Mouse (Mus musculus): Measurements from ENCODE around the gene Cped1. TPM values are rescaled to one million over a fixed set of nuclear protein-coding genes. Genes with fewer than 3 reads are reported as not detected.

The Cped1 gene
- polyA plus RNA-seq, 1 experiment from 2014 or later = 74.8 TPM

GRCm38 (mm10) chr6:22206630-22207293 is 221.0 kb downstream of the Cped1 start:
- 67% methylated on average over 6 of the region's 6 CpGs for WGBS
- H3K4me1 ChIP-seq (ENCODE audit: control insufficient read depth, insufficient read depth, low read length) = peaks cover 17% of the 10 kb centered on the region

GRCm38 (mm10) chr6:22212158-22212557 is 226.4 kb downstream of the Cped1 start:
- no peak for DNase-seq (ENCODE audit: low spot score)
- H3K4me1 ChIP-seq (ENCODE audit: control insufficient read depth, insufficient read depth, low read length) = no peaks in the 10 kb centered on the region
- H3K27me3 ChIP-seq (ENCODE audit: control insufficient read depth, insufficient read depth, low read length) = no peaks in the 10 kb centered on the region
- peaks cover 2% of the 10 kb centered on the region; the same call in 1 of the 2 replicates for H3K36me3 ChIP-seq (ENCODE audit: control insufficient read depth, insufficient read depth, low read length)
- H3K4me3 ChIP-seq (ENCODE audit: low read depth, low read length) = no peak overlapping the region
- no peaks in the 10 kb centered on the region for H3K9me3 ChIP-seq (ENCODE audit: control insufficient read depth, low read length)
- H3K27ac ChIP-seq (replicated peaks; ENCODE audit: low read depth, low read length) = no peak overlapping the region
- no peak overlapping the region for H3K4me2 ChIP-seq (ENCODE audit: low read depth, severe bottlenecking)
- no peak overlapping the region for H3K9ac ChIP-seq (ENCODE audit: low read length)
- 89% methylated on average over 6 of the region's 6 CpGs for WGBS
- ATAC-seq (ENCODE audit: insufficient number of reproducible peaks, low FRiP score, low TSS enrichment, low read depth) = no peak

More at GRCm38 (mm10) chr6:22206630-22207293, 221.0 kb downstream of the Cped1 start:
- no peak overlapping the region for H3K9ac ChIP-seq (ENCODE audit: low read length)
- DNase-seq (ENCODE audit: low spot score) (no peak), ATAC-seq (ENCODE audit: insufficient number of reproducible peaks, low FRiP score, low TSS enrichment, low read depth) (no peak)
- H3K4me2 ChIP-seq (ENCODE audit: low read depth, severe bottlenecking) = no peak overlapping the region
- no peaks in the 10 kb centered on the region for H3K27me3 ChIP-seq (ENCODE audit: control insufficient read depth, insufficient read depth, low read length)
- H3K4me3 ChIP-seq (ENCODE audit: low read depth, low read length) = no peak overlapping the region
- H3K36me3 ChIP-seq (ENCODE audit: control insufficient read depth, insufficient read depth, low read length) = no peaks in the 10 kb centered on the region
- no peaks in the 10 kb centered on the region for H3K9me3 ChIP-seq (ENCODE audit: control insufficient read depth, low read length)
- H3K27ac ChIP-seq (replicated peaks; ENCODE audit: low read depth, low read length) = no peak overlapping the region

DNA sequence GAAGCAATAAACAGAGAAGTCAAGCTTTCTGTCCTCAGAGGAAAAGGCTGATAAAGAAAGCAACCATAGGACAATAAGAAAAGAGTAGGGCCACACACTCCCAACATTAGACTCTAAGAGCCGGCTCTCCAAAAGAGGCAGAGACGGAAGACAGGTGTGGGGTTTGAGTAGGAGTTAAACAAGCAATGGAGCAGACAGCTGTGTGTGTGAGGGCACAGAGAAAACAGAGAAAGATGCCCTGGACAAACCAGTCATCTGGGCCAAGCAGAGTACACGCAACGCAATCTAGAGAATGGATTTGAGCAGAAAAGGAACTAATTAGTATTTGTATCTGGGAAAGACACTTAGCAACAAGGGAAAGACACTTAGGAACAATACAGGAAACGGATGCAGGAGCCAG is 227.5 kb downstream of the Cped1 start:
- Histone ChIP-seq H3K9me3 (ENCODE audit: control insufficient read depth, low read length) (no peaks in the 10 kb centered on the region), H3K27me3 (ENCODE audit: control insufficient read depth, insufficient read depth, low read length) (no peaks in the 10 kb centered on the region), H3K36me3 (ENCODE audit: control insufficient read depth, insufficient read depth, low read length) (peaks cover 2% of the 10 kb centered on the region; the same call in 1 of the 2 replicates), H3K4me2 (ENCODE audit: low read depth, severe bottlenecking) (no peak overlapping the region), H3K4me3 (ENCODE audit: low read depth, low read length) (no peak overlapping the region), H3K27ac (replicated peaks; ENCODE audit: low read depth, low read length) (no peak overlapping the region), H3K9ac (ENCODE audit: low read length) (no peak overlapping the region), H3K4me1 (ENCODE audit: control insufficient read depth, insufficient read depth, low read length) (no peaks in the 10 kb centered on the region)
- WGBS = 93% methylated on average over 5 of the region's 5 CpGs
- ATAC-seq (ENCODE audit: insufficient number of reproducible peaks, low FRiP score, low TSS enrichment, low read depth) (no peak), DNase-seq (ENCODE audit: low spot score) (no peak)

GRCm38 (mm10) chr6:22213813-22214212 is 228.1 kb downstream of the Cped1 start:
- WGBS = 77% methylated on average over 3 of the region's 3 CpGs
- Histone ChIP-seq H3K27ac (replicated peaks; ENCODE audit: low read depth, low read length) (no peak overlapping the region), H3K9me3 (ENCODE audit: control insufficient read depth, low read length) (no peaks in the 10 kb centered on the region), H3K4me2 (ENCODE audit: low read depth, severe bottlenecking) (no peak overlapping the region), H3K4me3 (ENCODE audit: low read depth, low read length) (no peak overlapping the region), H3K27me3 (ENCODE audit: control insufficient read depth, insufficient read depth, low read length) (no peaks in the 10 kb centered on the region), H3K36me3 (ENCODE audit: control insufficient read depth, insufficient read depth, low read length) (peaks cover 2% of the 10 kb centered on the region; the same call in 1 of the 2 replicates), H3K9ac (ENCODE audit: low read length) (no peak overlapping the region), H3K4me1 (ENCODE audit: control insufficient read depth, insufficient read depth, low read length) (no peaks in the 10 kb centered on the region)
- DNase-seq (ENCODE audit: low spot score) (no peak), ATAC-seq (ENCODE audit: insufficient number of reproducible peaks, low FRiP score, low TSS enrichment, low read depth) (no peak)

- DNase-seq (ENCODE audit: low spot score) (no peak), ATAC-seq (ENCODE audit: insufficient number of reproducible peaks, low FRiP score, low TSS enrichment, low read depth) (no peak)
- WGBS = 79% methylated on average over 6 of the region's 6 CpGs
- Histone ChIP-seq H3K27me3 (ENCODE audit: control insufficient read depth, insufficient read depth, low read length) (no peaks in the 10 kb centered on the region), H3K4me2 (ENCODE audit: low read depth, severe bottlenecking) (no peak overlapping the region), H3K27ac (replicated peaks; ENCODE audit: low read depth, low read length) (no peak overlapping the region), H3K36me3 (ENCODE audit: control insufficient read depth, insufficient read depth, low read length) (peaks cover 2% of the 10 kb centered on the region; the same call in 1 of the 2 replicates), H3K4me3 (ENCODE audit: low read depth, low read length) (no peak overlapping the region), H3K9ac (ENCODE audit: low read length) (no peak overlapping the region), H3K9me3 (ENCODE audit: control insufficient read depth, low read length) (no peaks in the 10 kb centered on the region), H3K4me1 (ENCODE audit: control insufficient read depth, insufficient read depth, low read length) (no peaks in the 10 kb centered on the region)
Observed at GRCm38 (mm10) chr6:22214665-22215064, 228.9 kb downstream of the Cped1 start.

DNA sequence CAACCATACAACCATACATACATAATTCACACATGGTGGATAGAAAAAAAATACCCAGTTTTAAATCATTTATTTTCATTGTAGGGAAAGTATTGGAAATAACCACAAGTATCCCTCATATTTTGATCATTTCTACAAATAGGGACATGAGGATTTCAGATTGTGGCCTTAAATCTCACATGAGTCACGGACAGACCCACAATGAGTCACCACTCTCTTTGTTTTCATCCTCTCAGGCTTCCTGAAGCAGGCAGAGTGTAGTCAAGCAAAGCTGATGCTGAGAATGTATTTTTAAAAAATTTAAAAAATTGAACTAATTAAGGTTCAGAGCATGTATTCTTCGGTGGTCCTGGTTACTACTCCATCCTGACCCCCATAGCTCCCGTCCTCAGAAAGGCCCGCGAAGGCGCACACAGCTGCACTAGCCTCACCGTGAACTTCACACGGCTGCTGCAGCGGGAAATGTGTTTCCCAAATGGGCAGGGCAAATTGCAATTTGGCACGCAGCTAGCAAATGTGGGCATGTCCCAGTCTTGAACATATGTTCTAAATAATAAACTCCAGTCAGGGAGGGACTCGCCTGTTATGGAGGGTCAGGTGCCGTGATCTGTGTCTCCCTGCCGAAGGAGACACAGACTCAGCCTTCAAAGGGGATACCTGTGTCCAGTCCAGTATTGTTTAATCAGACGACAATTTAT is 230.7 kb downstream of the Cped1 start:
- H3K4me1 ChIP-seq (ENCODE audit: control insufficient read depth, insufficient read depth, low read length) = no peaks in the 10 kb centered on the region
- no peak overlapping the region for H3K4me2 ChIP-seq (ENCODE audit: low read depth, severe bottlenecking)
- no peak overlapping the region for H3K4me3 ChIP-seq (ENCODE audit: low read depth, low read length)
- H3K9me3 ChIP-seq (ENCODE audit: control insufficient read depth, low read length) = no peaks in the 10 kb centered on the region
- DNase-seq (ENCODE audit: low spot score) = peak; percentile 41
- WGBS = 54% methylated on average over 14 of the region's 14 CpGs
- no peak overlapping the region for H3K27ac ChIP-seq (replicated peaks; ENCODE audit: low read depth, low read length)
- no peaks in the 10 kb centered on the region for H3K27me3 ChIP-seq (ENCODE audit: control insufficient read depth, insufficient read depth, low read length)
- H3K9ac ChIP-seq (ENCODE audit: low read length) = no peak overlapping the region
- peaks cover 4% of the 10 kb centered on the region; the same call in 1 of the 2 replicates for H3K36me3 ChIP-seq (ENCODE audit: control insufficient read depth, insufficient read depth, low read length)
- ATAC-seq (ENCODE audit: insufficient number of reproducible peaks, low FRiP score, low TSS enrichment, low read depth) = peak; percentile 77

DNA sequence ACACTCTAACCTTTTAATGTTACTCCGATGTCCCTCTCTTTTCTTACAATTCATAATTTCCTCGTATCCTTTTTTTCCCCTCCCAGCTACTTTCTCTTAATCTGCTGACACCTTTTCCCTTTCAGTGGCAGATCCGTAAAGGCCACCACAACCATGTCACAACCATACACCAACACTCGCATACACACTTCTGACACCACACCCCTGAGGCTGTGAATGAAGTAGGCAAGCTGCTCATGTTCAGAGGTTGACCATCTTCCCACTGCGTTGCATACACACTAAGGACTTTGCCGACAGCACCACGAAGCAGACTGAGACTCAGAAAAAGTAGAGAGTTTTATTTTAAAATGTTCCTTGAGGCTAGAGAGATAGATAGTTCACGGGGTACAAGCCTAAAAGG is 235.4 kb downstream of the Cped1 start:
- Histone ChIP-seq H3K36me3 (ENCODE audit: control insufficient read depth, insufficient read depth, low read length) (peaks cover 4% of the 10 kb centered on the region; the same call in 1 of the 2 replicates), H3K4me1 (ENCODE audit: control insufficient read depth, insufficient read depth, low read length) (no peaks in the 10 kb centered on the region), H3K9me3 (ENCODE audit: control insufficient read depth, low read length) (no peaks in the 10 kb centered on the region), H3K27me3 (ENCODE audit: control insufficient read depth, insufficient read depth, low read length) (no peaks in the 10 kb centered on the region), H3K9ac (ENCODE audit: low read length) (no peak overlapping the region), H3K4me3 (ENCODE audit: low read depth, low read length) (no peak overlapping the region), H3K27ac (replicated peaks; ENCODE audit: low read depth, low read length) (no peak overlapping the region), H3K4me2 (ENCODE audit: low read depth, severe bottlenecking) (no peak overlapping the region)
- ATAC-seq (ENCODE audit: insufficient number of reproducible peaks, low FRiP score, low TSS enrichment, low read depth) (no peak), DNase-seq (ENCODE audit: low spot score) (no peak)
- WGBS = 92% methylated on average over 8 of the region's 8 CpGs

DNA sequence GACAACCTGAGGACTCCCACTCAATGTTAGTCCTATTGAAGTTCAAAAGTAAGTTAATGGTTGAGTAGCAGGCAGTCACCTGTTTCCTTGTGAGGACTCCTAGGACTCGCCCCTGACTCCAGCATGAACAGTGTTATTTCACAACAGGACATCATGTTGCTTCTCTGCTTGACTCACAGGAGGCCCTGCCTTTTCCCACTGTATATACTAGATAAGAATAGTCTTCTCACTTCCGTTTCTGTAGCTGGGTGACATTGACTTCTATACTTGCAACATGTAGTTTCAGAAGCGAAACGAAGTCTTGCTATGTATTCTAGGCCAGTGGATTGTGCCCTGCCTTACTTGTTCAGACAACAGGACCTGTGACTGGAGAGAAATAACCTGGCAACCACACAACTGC is 236.4 kb downstream of the Cped1 start:
- 91% methylated on average over 4 of the region's 4 CpGs for WGBS

More for the DNA sequence above, 236.4 kb downstream of the Cped1 start:
- H3K36me3 ChIP-seq (ENCODE audit: control insufficient read depth, insufficient read depth, low read length) = peaks cover 2% of the 10 kb centered on the region; the same call in 1 of the 2 replicates
- H3K27me3 ChIP-seq (ENCODE audit: control insufficient read depth, insufficient read depth, low read length) = no peaks in the 10 kb centered on the region
- no peak overlapping the region for H3K4me3 ChIP-seq (ENCODE audit: low read depth, low read length)
- no peaks in the 10 kb centered on the region for H3K9me3 ChIP-seq (ENCODE audit: control insufficient read depth, low read length)
- DNase-seq (ENCODE audit: low spot score) (no peak), ATAC-seq (ENCODE audit: insufficient number of reproducible peaks, low FRiP score, low TSS enrichment, low read depth) (no peak)
- H3K4me1 ChIP-seq (ENCODE audit: control insufficient read depth, insufficient read depth, low read length) = no peaks in the 10 kb centered on the region
- H3K9ac ChIP-seq (ENCODE audit: low read length) = no peak overlapping the region
- H3K27ac ChIP-seq (replicated peaks; ENCODE audit: low read depth, low read length) = no peak overlapping the region
- no peak overlapping the region for H3K4me2 ChIP-seq (ENCODE audit: low read depth, severe bottlenecking)

Data from limb, embryonic 11.5 days (tissue).